Mouse (Mus musculus): ENCODE measurements around the gene 2300002M23Rik. TPM values are rescaled to one million over a fixed set of nuclear protein-coding genes. Genes with fewer than 3 reads are reported as not detected.

2300002M23Rik gene
- polyA plus RNA-seq, 1 experiment from 2014 or later: not detected

DNA sequence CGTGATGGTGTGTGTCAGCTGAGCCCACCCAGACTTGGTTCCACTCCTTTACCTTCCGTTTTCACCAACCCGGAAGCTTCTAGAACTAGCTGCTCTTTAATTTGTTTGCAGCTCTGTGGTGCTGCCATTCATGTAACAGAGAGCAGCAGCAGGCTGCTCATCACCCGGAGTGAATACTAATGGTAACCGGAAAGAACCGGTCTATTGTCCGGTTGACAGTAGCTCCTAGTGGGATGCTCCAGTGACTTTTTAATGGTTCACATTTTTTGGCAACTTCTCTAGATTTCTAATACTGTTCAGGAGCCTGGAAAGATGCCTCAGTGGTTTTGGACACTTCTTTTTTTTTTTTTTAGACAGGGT lies 23.9 kb downstream of the 2300002M23Rik start:
- Histone ChIP-seq H3K4me1 (no peaks in the 10 kb centered on the region), H3K27ac (no peak overlapping the region), H3K36me3 (no peaks in the 10 kb centered on the region), H3K4me3 (no peak overlapping the region), H3K9me3 (0 out of 2 replicates have a peak, but pooled peaks cover 1% of the 10 kb centered on the region), H3K27me3 (replicated peaks) (no peaks in the 10 kb centered on the region), H3K4me2 (replicated peaks) (no peak overlapping the region), H3K9ac (no peak overlapping the region)
- WGBS: 77% methylated on average over 7 of the region's 7 CpGs
- peak; percentile 21; the same call in 1 of the 2 replicates for ATAC-seq (ENCODE audit: low FRiP score, low read depth)

DNA sequence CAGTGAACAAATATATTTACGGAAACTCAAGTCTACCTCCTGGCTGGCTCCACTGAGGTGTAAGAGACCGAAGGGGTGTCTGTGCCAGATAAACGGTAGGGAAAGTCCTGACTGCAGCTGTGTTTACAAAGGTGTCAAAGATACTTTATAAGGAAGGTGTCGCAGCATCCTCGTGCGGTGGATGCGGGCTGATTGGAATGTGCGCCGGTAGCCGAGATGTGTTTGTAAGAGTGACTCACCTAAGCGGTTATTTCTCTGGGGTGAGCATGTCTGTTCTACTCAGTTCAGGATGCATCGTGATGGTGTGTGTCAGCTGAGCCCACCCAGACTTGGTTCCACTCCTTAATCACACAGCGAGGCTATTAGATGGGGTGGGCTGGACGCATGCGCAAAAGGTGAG lies 24.5 kb downstream of the 2300002M23Rik start:
- ATAC-seq (ENCODE audit: low FRiP score, low read depth): no peak
- no peaks in the 10 kb centered on the region for H3K36me3 ChIP-seq
- no peak overlapping the region for H3K4me3 ChIP-seq
- 0 out of 2 replicates have a peak, but pooled peaks cover 5% of the 10 kb centered on the region for H3K9me3 ChIP-seq
- 94% methylated on average over 15 of the region's 15 CpGs for WGBS
- H3K4me2 ChIP-seq (replicated peaks): no peak overlapping the region
- no peaks in the 10 kb centered on the region for H3K4me1 ChIP-seq
- no peak overlapping the region for H3K27ac ChIP-seq
- H3K9ac ChIP-seq: no peak overlapping the region
- no peaks in the 10 kb centered on the region for H3K27me3 ChIP-seq (replicated peaks)

DNA sequence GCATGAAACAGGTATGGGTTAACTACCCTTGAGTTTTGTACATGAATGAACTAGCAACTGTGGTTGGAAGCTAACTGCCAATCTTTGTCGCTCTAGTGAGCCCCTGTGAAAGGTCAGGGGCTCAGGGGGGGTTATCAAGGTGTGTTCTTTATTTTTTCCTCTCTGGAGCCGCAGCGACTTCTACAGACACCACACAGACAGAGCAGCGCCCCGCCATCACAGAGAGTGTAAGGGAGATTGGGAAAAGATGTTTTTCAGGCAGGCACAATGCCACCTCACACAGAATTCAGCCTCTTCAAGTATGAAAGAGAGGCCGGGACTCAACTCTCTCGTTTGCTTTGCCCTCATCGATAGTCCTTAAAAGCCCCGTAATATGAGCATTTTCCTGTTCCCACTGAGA lies 24.9 kb downstream of the 2300002M23Rik start:
- H3K9ac ChIP-seq: no peak overlapping the region
- no peak for ATAC-seq (ENCODE audit: low FRiP score, low read depth)
- no peaks in the 10 kb centered on the region for H3K27me3 ChIP-seq (replicated peaks)
- 0 out of 2 replicates have a peak, but pooled peaks cover 8% of the 10 kb centered on the region for H3K9me3 ChIP-seq
- no peak overlapping the region for H3K4me3 ChIP-seq
- no peak overlapping the region for H3K27ac ChIP-seq
- WGBS: 91% methylated on average over 9 of the region's 9 CpGs
- H3K4me2 ChIP-seq (replicated peaks): no peak overlapping the region
- no peaks in the 10 kb centered on the region for H3K36me3 ChIP-seq
- H3K4me1 ChIP-seq: no peaks in the 10 kb centered on the region

DNA sequence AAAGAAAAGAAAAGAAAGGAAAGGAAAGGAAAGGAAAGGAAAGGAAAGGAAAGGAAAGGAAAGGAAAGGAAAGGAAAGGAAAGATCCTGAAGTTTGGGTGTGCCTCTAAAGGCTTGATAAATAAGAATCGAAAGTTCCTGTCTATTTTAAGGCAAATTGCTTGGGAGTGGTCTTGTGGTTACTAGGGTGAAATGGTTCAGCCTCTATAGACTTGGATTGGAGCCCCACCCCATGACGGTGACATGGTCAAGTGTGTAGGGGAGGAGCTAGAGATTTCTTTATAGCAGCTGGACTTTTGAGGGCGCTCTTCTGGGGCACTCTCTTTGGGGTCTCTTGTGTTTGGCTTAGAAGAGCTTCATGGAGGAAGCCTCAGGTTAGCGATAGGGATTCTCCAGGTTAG lies 26.5 kb downstream of the 2300002M23Rik start:
- H3K36me3 ChIP-seq: no peaks in the 10 kb centered on the region
- no peak overlapping the region for H3K9ac ChIP-seq
- no peak overlapping the region for H3K27ac ChIP-seq
- no peaks in the 10 kb centered on the region for H3K27me3 ChIP-seq (replicated peaks)
- ATAC-seq (ENCODE audit: low FRiP score, low read depth): no peak
- no peak overlapping the region for H3K4me3 ChIP-seq
- no peak overlapping the region for H3K4me2 ChIP-seq (replicated peaks)
- 36% methylated on average over 4 of the region's 4 CpGs for WGBS
- no peaks in the 10 kb centered on the region for H3K4me1 ChIP-seq
- H3K9me3 ChIP-seq: 0 out of 2 replicates have a peak, but pooled peaks cover 9% of the 10 kb centered on the region

DNA sequence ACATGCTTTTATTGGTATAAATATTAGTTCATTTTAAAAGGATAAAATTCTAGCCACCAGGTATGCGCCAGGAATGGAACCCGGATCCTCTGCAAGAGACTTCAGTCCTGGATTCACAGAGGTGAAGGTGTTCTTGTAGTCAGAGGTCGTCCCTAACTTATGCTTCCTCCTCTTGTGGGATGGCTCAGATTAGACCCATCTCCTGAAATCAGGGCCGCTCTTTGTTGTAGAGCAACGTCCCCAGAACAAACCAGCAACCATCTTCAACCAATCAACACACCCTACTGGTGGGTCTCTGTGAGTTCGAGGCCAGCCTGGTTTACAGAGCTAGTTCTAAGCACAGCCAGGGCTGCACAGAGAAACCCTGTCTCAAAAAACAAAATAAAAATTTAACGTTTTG lies 27.2 kb downstream of the 2300002M23Rik start:
- Histone ChIP-seq H3K27ac (no peak overlapping the region), H3K27me3 (replicated peaks) (no peaks in the 10 kb centered on the region), H3K9ac (no peak overlapping the region), H3K4me2 (replicated peaks) (no peak overlapping the region), H3K36me3 (no peaks in the 10 kb centered on the region), H3K9me3 (0 out of 2 replicates have a peak, but pooled peaks cover 9% of the 10 kb centered on the region), H3K4me1 (no peaks in the 10 kb centered on the region), H3K4me3 (no peak overlapping the region)
- 87% methylated on average over 7 of the region's 7 CpGs for WGBS
- no peak for ATAC-seq (ENCODE audit: low FRiP score, low read depth)

DNA sequence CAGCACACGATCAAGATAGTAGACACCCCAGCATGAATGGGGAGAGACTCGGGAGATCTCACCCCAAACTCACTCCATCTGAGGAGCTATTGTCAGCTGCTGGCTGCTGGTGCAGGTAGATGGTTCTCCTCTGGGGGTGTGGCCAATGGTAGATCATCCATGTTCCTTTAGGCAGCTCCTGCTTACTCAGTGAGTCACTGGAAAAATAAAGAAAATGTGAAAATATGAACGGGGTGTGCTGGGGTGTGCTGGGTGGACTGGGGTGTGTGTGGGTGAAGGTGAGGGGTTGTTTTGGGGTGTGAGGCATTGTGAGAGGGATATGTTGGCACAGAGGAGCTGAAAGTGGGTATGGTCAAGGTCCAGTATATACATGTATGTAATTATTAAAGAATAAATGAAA lies 30.1 kb downstream of the 2300002M23Rik start:
- no peak overlapping the region for H3K4me2 ChIP-seq (replicated peaks)
- no peak overlapping the region for H3K4me3 ChIP-seq
- H3K9me3 ChIP-seq: 0 out of 2 replicates have a peak, but pooled peaks cover 9% of the 10 kb centered on the region
- 93% methylated on average over 3 of the region's 3 CpGs for WGBS
- no peak overlapping the region for H3K27ac ChIP-seq
- H3K9ac ChIP-seq: no peak overlapping the region
- H3K27me3 ChIP-seq (replicated peaks): no peaks in the 10 kb centered on the region
- H3K4me1 ChIP-seq: no peaks in the 10 kb centered on the region
- H3K36me3 ChIP-seq: no peaks in the 10 kb centered on the region
- ATAC-seq (ENCODE audit: low FRiP score, low read depth): no peak

DNA sequence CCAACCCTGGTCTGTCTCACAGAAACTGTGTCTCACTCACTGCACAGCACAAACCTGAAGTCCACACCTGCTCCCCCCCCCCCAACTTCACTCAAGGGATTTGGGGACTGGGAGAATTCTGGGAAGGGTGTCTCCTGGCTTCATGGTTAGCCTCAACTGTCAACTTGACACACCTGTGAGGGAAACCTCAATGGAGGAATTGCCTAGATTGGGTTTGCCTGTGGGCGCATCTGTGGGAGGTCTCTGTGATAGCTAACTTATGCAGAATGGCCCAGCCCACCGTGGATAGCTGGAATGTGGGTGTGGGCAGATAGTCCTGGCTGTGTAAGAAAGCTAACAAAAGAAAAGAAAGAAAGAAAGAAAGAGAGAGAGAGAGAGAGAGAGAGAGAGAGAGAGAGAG lies 34.0 kb downstream of the 2300002M23Rik start, which contains the start of gene Sfta2:
Sfta2 (plus strand) TSS at position 301 of the 400 bp plus-strand sequence.
- Histone ChIP-seq H3K9ac (no peak within 1 kb of the TSS), H3K9me3 (0 out of 2 replicates have a peak, but pooled peaks cover 7% of the 10 kb centered on the region), H3K27ac (no peak within 1 kb of the TSS), H3K4me3 (no peak within 1 kb of the TSS), H3K36me3 (no peaks in the 10 kb centered on the region), H3K4me1 (no peaks in the 10 kb centered on the region), H3K4me2 (replicated peaks) (no peak within 1 kb of the TSS), H3K27me3 (replicated peaks) (no peaks in the 10 kb centered on the region)
- WGBS: 62% methylated on average over 2 of the region's 2 CpGs
- no peak for ATAC-seq (ENCODE audit: low FRiP score, low read depth)

DNA sequence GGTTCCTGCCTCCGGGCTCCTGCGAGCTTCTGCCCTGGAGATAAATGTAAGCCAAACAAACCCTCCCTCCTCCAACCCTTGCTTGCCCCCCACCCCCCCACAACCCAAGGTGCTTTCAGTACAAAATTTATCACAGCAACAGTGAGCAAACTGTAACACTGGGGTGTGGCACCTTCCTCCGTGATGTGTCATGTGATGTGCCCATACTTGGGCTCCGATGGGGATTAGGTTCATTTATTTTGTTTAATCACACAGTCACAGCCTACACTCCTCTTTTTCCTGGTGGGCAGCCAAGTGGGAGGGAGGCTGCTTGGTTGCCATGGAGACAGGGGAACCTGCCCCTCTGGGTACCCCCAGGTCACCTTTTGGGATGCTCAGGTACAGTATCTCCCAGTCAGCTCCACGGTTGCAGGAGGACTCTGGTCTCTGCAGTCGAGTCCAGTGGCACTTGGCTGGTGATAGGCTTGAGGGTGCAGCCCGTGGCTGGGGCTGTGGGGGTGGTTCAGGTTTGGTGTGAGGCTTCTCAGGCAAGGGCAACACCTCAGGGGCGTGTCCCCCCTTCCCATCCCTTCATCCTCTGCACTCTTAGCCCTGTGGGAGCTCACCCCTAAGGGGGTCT lies 34.6 kb downstream of the 2300002M23Rik start:
- no peaks in the 10 kb centered on the region for H3K27me3 ChIP-seq (replicated peaks)
- H3K27ac ChIP-seq: no peak overlapping the region
- 0 out of 2 replicates have a peak, but pooled peaks cover 4% of the 10 kb centered on the region for H3K9me3 ChIP-seq
- no peak overlapping the region for H3K4me2 ChIP-seq (replicated peaks)
- WGBS: 65% methylated on average over 8 of the region's 8 CpGs
- H3K9ac ChIP-seq: no peak overlapping the region
- H3K4me3 ChIP-seq: no peak overlapping the region
- ATAC-seq (ENCODE audit: low FRiP score, low read depth): no peak
- H3K4me1 ChIP-seq: no peaks in the 10 kb centered on the region
- H3K36me3 ChIP-seq: no peaks in the 10 kb centered on the region

DNA sequence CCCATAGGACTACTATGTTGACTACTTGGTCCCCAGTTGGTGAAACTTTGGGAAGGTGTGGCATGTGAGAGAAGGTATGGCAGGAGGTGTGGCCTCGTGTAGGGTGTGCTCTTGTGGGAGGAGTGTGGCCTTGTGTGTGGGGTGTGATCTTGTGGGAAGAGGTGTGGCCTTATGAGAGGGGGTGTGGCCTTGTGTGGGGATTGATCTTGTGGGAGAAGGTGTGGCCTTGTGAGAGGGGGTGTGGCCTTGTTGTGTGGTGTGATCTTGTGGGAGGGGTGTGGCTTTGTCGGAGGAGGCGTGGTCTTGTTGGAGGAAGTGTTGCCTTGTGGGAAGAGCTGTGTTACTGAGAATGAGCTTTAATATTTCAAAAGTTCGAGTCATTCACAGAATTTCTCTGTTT lies 49.9 kb downstream of the 2300002M23Rik start:
- 85% methylated on average over 4 of the region's 4 CpGs for WGBS
- ATAC-seq (ENCODE audit: low FRiP score, low read depth): no peak
- no peak overlapping the region for H3K27ac ChIP-seq

More for the DNA sequence above, 49.9 kb downstream of the 2300002M23Rik start:
- Histone ChIP-seq H3K36me3 (no peaks in the 10 kb centered on the region), H3K27me3 (replicated peaks) (no peaks in the 10 kb centered on the region), H3K9me3 (no peaks in the 10 kb centered on the region), H3K4me1 (no peaks in the 10 kb centered on the region), H3K4me3 (no peak overlapping the region), H3K4me2 (replicated peaks) (no peak overlapping the region), H3K9ac (no peak overlapping the region)

Other genes starting within 250 kb of the 2300002M23Rik start
- 0.06 and 0.10 TPM in 2 replicates for gene H2-Q1, start 247.0 kb upstream of the 2300002M23Rik start, polyA plus RNA-seq (2016; fragmentation: Nextera tagmentation; extraction: Ambion mirVana)
- 0.28 and 0.42 TPM in 2 replicates for gene H2-Q2, start 225.2 kb upstream of the 2300002M23Rik start, polyA plus RNA-seq (2016; fragmentation: Nextera tagmentation; extraction: Ambion mirVana)
- gene H2-Q4, start 187.8 kb upstream of the 2300002M23Rik start, polyA plus RNA-seq (2016; fragmentation: Nextera tagmentation; extraction: Ambion mirVana): 2.7 and 3.2 TPM in 2 replicates
- 0.48 and 0.64 TPM in 2 replicates for gene H2-Q6, start 142.6 kb upstream of the 2300002M23Rik start, polyA plus RNA-seq (2016; fragmentation: Nextera tagmentation; extraction: Ambion mirVana)
- gene H2-Q7, start 128.3 kb upstream of the 2300002M23Rik start, polyA plus RNA-seq (2016; fragmentation: Nextera tagmentation; extraction: Ambion mirVana): 6.5 and 6.8 TPM in 2 replicates
- gene H2-Q10, start 97.4 kb upstream of the 2300002M23Rik start, polyA plus RNA-seq (2016; fragmentation: Nextera tagmentation; extraction: Ambion mirVana): 0.18 and 0.27 TPM in 2 replicates
- not detected in 2 replicates for gene Pou5f1, start 61.4 kb upstream of the 2300002M23Rik start, polyA plus RNA-seq (2016; fragmentation: Nextera tagmentation; extraction: Ambion mirVana)
- gene Tcf19, start 50.6 kb upstream of the 2300002M23Rik start, polyA plus RNA-seq (2016; fragmentation: Nextera tagmentation; extraction: Ambion mirVana): 34.1 and 35.1 TPM in 2 replicates
- gene Cchcr1, start 50.4 kb upstream of the 2300002M23Rik start, polyA plus RNA-seq (2016; fragmentation: Nextera tagmentation; extraction: Ambion mirVana): 12.9 and 13.1 TPM in 2 replicates
- gene Psors1c2, start 34.2 kb upstream of the 2300002M23Rik start, polyA plus RNA-seq (2016; fragmentation: Nextera tagmentation; extraction: Ambion mirVana): 0.91 and 1.4 TPM in 2 replicates
- not detected in 2 replicates for gene Cdsn, start 15.3 kb upstream of the 2300002M23Rik start, polyA plus RNA-seq (2016; fragmentation: Nextera tagmentation; extraction: Ambion mirVana)
- gene Sfta2, start 34.1 kb downstream of the 2300002M23Rik start, polyA plus RNA-seq (2016; fragmentation: Nextera tagmentation; extraction: Ambion mirVana): not detected in 2 replicates
- gene Gm9573, start 59.2 kb downstream of the 2300002M23Rik start, polyA plus RNA-seq (2016; fragmentation: Nextera tagmentation; extraction: Ambion mirVana): not detected in 2 replicates
- gene Mucl3, start 76.2 kb downstream of the 2300002M23Rik start, polyA plus RNA-seq (2016; fragmentation: Nextera tagmentation; extraction: Ambion mirVana): 0.10 TPM in 1 of 2 replicates, not detected in the other
- 14.9 and 15.2 TPM in 2 replicates for gene Vars2, start 100.1 kb downstream of the 2300002M23Rik start, polyA plus RNA-seq (2016; fragmentation: Nextera tagmentation; extraction: Ambion mirVana)
- gene Gtf2h4, start 106.3 kb downstream of the 2300002M23Rik start, polyA plus RNA-seq (2016; fragmentation: Nextera tagmentation; extraction: Ambion mirVana): 35.8 and 36.9 TPM in 2 replicates
- gene Ddr1, start 137.2 kb downstream of the 2300002M23Rik start, polyA plus RNA-seq (2016; fragmentation: Nextera tagmentation; extraction: Ambion mirVana): 170 and 172 TPM in 2 replicates

All from neural tube, embryonic 12.5 days (tissue).